Mouse (Mus musculus): ENCODE results near the gene 1700123O20Rik.
A peak's percentile ranks its signal among the peaks of the same experiment; 100 is the strongest.

The 1700123O20Rik gene

DNA sequence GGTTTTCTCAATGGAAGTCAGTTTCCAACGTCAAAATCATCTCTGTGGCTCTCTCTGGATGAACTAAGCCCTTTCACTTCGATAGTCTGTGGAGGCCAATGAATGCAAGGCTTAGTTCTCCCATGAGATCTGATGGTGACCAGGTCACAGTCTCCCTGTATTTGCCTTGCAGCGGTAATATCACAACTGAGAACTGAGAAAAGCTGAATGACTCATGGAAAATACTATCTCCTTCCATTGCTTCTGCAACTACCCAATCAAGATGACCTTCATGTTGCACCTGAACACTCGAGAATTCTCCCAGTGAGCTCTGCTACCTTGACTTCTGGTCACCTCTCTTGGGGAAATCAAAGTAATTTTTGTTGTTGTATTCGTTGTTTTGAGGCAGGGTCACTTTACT is 41.5 kb downstream of the 1700123O20Rik start:
- DNase-seq, result no peak

DNA sequence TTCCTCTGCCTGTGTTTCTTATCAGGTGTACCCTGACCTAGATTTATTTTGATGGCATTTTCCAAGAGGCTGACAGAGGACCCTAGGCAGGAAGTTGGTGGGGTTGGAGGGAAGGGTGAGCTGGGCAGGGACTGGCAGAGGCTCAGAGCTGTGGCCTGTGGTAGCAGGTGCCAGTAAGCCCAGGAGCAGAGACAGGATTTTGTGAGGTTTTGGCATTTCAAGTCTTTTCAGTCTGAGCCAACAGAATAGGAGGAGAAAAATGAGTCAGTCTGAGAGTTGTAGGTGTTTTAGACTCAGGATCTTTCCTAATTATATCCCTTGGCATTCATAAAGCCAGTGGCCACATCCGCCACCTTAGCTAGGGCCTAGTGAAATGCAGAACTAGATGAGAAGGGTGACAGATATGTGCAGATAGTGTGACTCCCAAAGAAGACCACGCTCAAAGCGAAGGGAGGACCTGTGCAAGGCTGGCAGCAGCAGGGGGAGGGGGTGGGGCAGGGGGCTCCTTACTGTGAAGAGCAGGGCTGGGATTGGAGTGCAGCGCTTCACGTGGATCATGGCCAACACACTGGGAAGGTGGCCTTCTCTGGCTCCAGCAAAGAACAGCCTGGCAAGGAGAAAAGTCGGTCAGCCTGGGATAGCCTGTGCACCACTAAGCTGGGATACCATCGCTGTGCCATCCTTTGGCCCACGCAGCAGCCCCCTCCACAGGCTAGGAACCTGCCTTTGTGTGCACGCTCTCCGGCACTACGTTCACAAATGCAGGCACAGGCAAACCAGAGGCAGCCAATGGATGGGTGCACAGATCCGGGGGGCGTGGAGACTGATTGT is 43.0 kb downstream of the 1700123O20Rik start:
- DNase-seq, result peak; percentile 69

DNA sequence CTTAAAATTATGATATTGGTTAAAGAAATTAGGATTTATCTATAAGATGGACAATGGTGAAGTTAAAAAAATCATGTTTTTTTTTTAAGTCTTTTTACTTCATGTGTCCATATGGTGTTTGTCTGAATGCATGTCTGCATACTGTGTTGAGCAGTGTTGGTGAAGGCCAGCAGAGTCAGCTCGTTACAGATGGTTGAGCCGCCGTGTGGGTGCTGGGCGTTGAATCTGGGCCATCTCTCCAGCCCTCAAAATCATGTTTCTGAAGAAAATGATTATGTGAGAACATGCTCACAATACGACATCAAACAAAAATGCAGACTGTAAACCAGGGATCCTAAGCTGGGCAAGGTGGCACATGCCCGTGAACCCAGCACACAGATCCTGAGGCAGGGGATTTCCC is 44.3 kb downstream of the 1700123O20Rik start:
- peak; percentile 73 for DNase-seq

DNA sequence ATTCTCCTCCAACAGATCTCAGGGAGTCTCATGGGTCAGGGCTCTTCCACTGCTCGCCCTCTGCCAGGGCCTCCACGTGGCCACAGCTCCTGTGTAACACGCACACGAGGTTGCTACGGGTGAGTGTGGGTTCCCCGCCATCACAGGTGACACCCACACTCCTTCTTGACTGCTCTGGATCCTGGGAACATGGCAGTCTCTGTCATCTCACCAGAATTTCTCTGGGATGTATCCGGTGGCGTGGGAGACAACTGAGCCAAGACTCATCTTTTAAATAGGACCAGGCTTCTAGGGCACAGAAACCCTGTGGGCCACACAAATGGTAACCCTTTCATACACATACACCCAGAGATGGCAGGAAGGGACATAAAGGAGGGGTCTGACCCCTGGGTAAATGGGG is 46.2 kb downstream of the 1700123O20Rik start:
- DNase-seq, result no peak

DNA sequence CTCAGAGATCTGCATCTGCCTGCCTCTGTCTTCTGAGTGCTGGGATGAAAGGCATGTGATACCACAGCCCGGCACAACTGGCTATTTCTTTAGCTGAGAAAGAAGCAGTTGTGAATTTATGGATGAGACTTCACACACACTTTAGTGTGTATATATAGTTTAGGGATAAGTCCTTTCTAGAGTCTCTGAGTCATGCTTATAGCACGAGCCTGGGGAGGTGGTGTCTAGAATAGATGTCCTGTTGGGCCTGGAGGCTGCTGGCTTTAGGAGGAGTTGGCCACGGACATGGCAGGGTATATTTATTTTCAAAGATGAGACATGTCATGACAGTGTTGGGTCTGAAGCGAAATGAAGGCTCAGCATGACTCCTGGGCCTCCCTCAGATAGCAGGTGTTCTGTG is 48.0 kb downstream of the 1700123O20Rik start:
- no peak for DNase-seq

DNA sequence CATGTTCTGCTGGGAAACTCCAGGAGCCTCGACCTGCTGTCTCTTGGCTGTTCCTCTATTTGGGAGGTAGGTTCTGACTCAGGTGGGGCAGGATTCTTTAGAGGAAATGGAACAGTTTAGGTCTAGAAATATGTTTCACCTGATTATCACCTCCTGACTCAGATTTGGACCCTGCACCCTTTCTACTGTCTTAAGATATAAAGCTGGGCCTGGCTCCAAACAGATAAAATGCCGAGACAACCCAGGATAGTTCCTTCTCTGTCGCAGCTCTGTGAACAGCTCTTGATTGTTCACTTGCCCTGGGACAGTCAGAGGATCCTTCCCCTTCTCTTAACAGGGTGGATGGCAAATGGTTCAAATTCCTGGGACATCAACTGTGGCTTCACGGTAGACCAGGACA is 49.2 kb downstream of the 1700123O20Rik start:
- DNase-seq, result no peak

DNA sequence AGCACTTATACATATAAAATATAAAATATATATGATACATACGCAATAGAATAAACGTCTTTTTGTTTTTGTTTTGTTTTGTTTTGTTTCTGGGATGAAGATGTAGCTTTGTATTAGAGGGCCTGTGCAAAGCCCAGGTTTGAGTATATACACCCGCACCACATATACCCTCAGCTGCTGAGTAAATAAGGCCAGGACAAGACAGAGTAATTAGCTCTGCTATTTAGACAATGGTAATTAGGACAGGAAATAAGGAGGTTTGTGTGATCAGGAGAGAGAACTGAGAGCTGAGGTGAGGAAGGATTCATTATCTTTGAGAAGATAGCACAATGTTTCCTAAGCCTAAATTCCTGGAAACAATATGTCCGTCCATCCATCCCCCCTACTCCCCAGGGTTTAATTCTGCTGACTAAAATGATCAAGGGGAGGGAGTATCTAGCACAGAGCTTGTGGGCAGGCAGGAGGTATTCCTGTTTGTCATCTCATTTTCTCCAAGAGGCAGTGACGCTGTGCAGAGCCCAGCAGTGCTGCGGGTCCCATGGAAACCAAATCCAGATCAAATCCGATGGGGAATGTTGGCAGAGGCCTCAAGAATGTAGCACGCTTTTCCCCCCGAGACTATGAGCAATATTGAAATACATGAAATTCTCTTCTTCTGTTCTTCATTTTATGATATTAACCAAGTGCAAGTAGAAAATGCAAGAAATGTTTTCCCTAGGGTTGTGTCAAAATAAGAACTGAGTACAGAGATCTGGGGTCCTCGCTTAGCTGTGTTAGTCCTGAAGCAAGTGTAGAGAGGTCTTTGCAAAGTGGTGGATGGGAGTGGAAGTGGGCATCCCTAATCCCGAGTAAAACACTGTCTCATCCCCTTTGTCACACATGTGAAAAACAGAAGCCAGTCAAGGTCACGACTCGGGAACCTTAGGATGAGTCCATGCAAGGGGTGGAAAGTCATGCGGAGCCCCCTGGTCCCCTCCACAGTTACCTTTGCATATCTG is 50.8 kb downstream of the 1700123O20Rik start:
- DNase-seq, result no peak

DNA sequence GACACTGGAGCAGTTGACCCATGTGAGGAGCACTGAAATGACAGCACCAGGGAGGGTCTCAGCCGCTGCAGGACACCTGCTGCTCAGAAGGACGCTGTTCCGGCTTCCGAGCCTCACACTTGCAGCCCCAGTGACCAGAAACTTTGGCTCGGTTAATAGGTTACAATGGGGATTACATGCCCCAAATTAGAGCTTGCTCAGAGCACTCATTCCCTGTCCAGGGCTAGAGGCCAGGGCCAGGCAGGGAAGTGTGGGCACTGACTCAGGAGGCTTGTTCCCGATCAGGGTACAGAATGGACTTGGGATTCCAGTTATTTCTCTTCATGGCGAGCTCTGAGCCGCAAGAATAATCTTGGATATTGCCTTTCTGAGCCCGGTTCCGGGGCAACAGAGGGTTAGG is 51.6 kb downstream of the 1700123O20Rik start:
- peak; percentile 69 for DNase-seq

Measured in cerebellum, adult 9-11 months (tissue).